Mouse (Mus musculus) liver, embryonic 14.5 days (tissue): ENCODE data around the gene Bank1. TPM values are rescaled to one million over a fixed set of nuclear protein-coding genes. Genes with fewer than 3 reads are reported as not detected.
"Not testable (repeated sequence)": the region's sequence is repeated elsewhere in the genome, so short reads cannot be mapped to it uniquely, and the experiment has no call there.

ENCODE experiments used
- ATAC-seq: fragments of 200-750 bp; cut with Nextera tagmentation; 2 replicates; pipeline ENCODE4 v1.8.0; 2017; ENCODE audit warnings: moderate number of reproducible peaks, mild to moderate bottlenecking, moderate library complexity; ENCODE audit not compliant: insufficient read depth
- DNase-seq, 3 experiments: peaks; one replicate each; pipeline ENCODE4 v3.0.0-alpha.2; 2012 to 2013; ENCODE audit warnings: low read depth in 3 of 3, low spot score in 3 of 3
- H3K27ac ChIP-seq: fragments of 300-500 bp; sonication (generic); 2 replicates; pipeline ENCODE4 v1.5.1; 2014; ENCODE audit warnings: moderate library complexity, mild to moderate bottlenecking, control low read depth, inconsistent platforms
- H3K27me3 ChIP-seq: fragments of 300-500 bp; sonication (generic); 2 replicates; pipeline ENCODE4 v1.6.1; 2014; ENCODE audit warnings: mild to moderate bottlenecking, low read length, moderate library complexity; ENCODE audit not compliant: control insufficient read depth, insufficient read depth
- H3K36me3 ChIP-seq: fragments of 300-500 bp; sonication (generic); replicated peaks from 2 replicates; pipeline ENCODE4 v1.6.1; 2014; ENCODE audit warnings: low read depth; ENCODE audit not compliant: control insufficient read depth, insufficient read depth
- H3K4me1 ChIP-seq, 2 experiments: fragments of 200-500 bp in 1 of 2; fragments of 300-500 bp in 1 of 2; sonication (generic) in 1 of 2; replicated peaks; 2 replicates each; pipeline ENCODE4 v1.6.1; 2012 to 2014; ENCODE audit warnings: antibody characterized with exemption in 1 of 2, inconsistent platforms in 1 of 2, low read length in 1 of 2; ENCODE audit not compliant: control insufficient read depth in 2 of 2, insufficient read depth in 2 of 2
- H3K4me2 ChIP-seq: fragments of 300-500 bp; sonication (generic); 2 replicates; pipeline ENCODE4 v1.6.1; 2014; ENCODE audit warnings: low read depth, mild to moderate bottlenecking, control low read depth, moderate library complexity
- H3K4me3 ChIP-seq, 2 experiments: fragments of 200-500 bp in 1 of 2; fragments of 300-500 bp in 1 of 2; sonication (generic) in 1 of 2; 2 replicates each; pipeline ENCODE4 v1.5.1; 2012 to 2014; ENCODE audit warnings: low read depth in 2 of 2, low read length in 2 of 2, mild to moderate bottlenecking in 2 of 2, control low read depth in 1 of 2, inconsistent platforms in 1 of 2, moderate library complexity in 1 of 2; ENCODE audit not compliant: insufficient read depth in 1 of 2
- H3K9ac ChIP-seq: fragments of 300-500 bp; sonication (generic); replicated peaks from 2 replicates; pipeline ENCODE4 v1.6.1; 2014; ENCODE audit warnings: mild to moderate bottlenecking, control low read depth, moderate library complexity
- H3K9me3 ChIP-seq: fragments of 300-500 bp; sonication (generic); 2 replicates; pipeline ENCODE4 v1.6.1; 2016; ENCODE audit warnings: low read length, mixed read lengths; ENCODE audit not compliant: control insufficient read depth
- CTCF ChIP-seq: IDR thresholded peaks from 2 replicates; pipeline ENCODE4 v1.5.1; 2016; ENCODE audit warnings: antibody characterized with exemption, low read depth, control low read depth
- EP300 ChIP-seq: IDR thresholded peaks from 2 replicates; pipeline ENCODE4 v1.6.1; 2016; ENCODE audit warnings: antibody characterized with exemption, low read depth
- whole genome bisulfite sequencing: fragments of 180-500 bp; shearing (Covaris S2); extraction: QIAGEN DNeasy Blood & Tissue Kit; methylation state at CpG from one replicate; pipeline ENCODE4 v1.1.7; 2014; ENCODE audit not compliant: insufficient replicate concordance; 5-methylcytosine and 5-hydroxymethylcytosine counted together
- polyA plus RNA-seq, 2 experiments: library from polyadenylated mRNA; depleted of rRNA in 1 of 2; stranded (reverse) in 1 of 2; unstranded in 1 of 2; fragments of >200 nt; fragmentation: Nextera tagmentation in 1 of 2; extraction: Ambion mirVana in 1 of 2; gene quantifications; 2 replicates each; pipeline versions ENCODE4 v1.2.1 to v1.2.3; 2012 to 2014

Bank1 gene
- polyA plus RNA-seq, 2 experiments: 1.3 to 1.7 TPM

DNA sequence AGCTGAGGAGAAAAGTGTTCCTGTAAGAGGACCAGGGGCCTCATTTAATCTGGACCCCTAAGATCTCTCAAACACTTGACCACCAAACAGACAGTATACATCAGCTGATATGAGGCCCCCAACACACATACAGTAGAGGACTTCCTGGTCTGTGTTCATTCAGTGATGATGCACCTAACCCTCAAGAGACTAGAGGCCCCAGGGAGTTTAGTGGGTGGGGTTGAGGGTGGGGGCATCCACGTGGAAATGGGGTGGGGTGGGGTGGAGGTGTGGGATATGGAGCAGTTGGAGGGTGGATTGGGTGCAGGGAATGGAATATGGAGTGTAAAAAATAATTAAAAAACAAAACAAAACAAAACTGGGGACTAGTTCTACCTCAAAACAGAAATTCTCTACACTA is 23.3 kb downstream of the Bank1 start:
- no peak for TF ChIP-seq CTCF
- TF ChIP-seq EP300: no peak
- Histone ChIP-seq H3K9ac (no peak overlapping the region), H3K4me1 (no peaks in the 10 kb centered on the region), H3K4me2 (no peak overlapping the region), H3K9me3 (no peaks in the 10 kb centered on the region), H3K36me3 (no peaks in the 10 kb centered on the region), H3K4me3 (no peak overlapping the region), H3K27me3 (no peaks in the 10 kb centered on the region), H3K27ac (no peak overlapping the region)
- ATAC-seq (no peak), DNase-seq (no peak)
- WGBS: 7% methylated on average over 1 of the region's 1 CpGs

DNA sequence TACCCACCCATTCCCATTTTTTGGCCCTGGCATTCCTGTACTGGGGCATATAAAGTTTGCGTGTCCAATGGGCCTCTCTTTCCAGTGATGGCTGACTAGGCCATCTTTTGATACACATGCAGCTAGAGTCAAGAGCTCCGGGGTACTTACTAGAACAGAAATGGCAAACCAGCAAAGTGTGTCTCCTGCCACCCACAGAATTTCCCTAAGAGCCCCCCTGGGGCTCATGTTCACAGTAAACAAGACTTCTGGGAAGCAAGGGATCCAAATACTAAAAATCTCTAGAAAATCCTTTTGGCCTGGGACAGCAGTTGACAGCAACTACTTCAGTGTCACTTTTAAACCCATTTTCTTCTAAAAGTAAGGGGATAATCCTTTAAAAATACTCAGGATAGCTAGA is 25.1 kb downstream of the Bank1 start:
- not testable (repeated sequence) for DNase-seq, H3K27me3 ChIP-seq, H3K4me2 ChIP-seq, H3K27ac ChIP-seq, H3K9ac ChIP-seq, H3K4me1 ChIP-seq, ATAC-seq, H3K9me3 ChIP-seq, H3K36me3 ChIP-seq, H3K4me3 ChIP-seq
- 69% methylated on average over 2 of the region's 2 CpGs for WGBS

GRCm38 (mm10) chr3:136297355-136297754 is 28.5 kb downstream of the Bank1 start:
- H3K9me3 ChIP-seq: no peaks in the 10 kb centered on the region
- H3K27me3 ChIP-seq: no peaks in the 10 kb centered on the region
- ATAC-seq (no peak), DNase-seq (no peak)
- TF ChIP-seq CTCF (no peak), EP300 (no peak)
- H3K4me2 ChIP-seq: no peak overlapping the region
- H3K4me1 ChIP-seq: no peaks in the 10 kb centered on the region
- WGBS: 67% methylated on average over 2 of the region's 2 CpGs
- H3K27ac ChIP-seq: no peak overlapping the region
- no peak overlapping the region for H3K9ac ChIP-seq
- H3K4me3 ChIP-seq: no peak overlapping the region
- H3K36me3 ChIP-seq: no peaks in the 10 kb centered on the region

GRCm38 (mm10) chr3:136295250-136295649 is 30.6 kb downstream of the Bank1 start:
- Histone ChIP-seq H3K27ac (no peak overlapping the region), H3K4me1 (no peaks in the 10 kb centered on the region), H3K36me3 (no peaks in the 10 kb centered on the region), H3K9me3 (no peaks in the 10 kb centered on the region), H3K9ac (no peak overlapping the region), H3K4me2 (no peak overlapping the region), H3K4me3 (no peak overlapping the region), H3K27me3 (no peaks in the 10 kb centered on the region)
- TF ChIP-seq EP300: no peak
- no peak for TF ChIP-seq CTCF
- WGBS: 51% methylated on average over 2 of the region's 2 CpGs
- no peak for ATAC-seq
- DNase-seq: no peak

GRCm38 (mm10) chr3:136287883-136288282 is 38.0 kb downstream of the Bank1 start:
- no peak overlapping the region for H3K4me3 ChIP-seq
- no peak for ATAC-seq
- H3K27ac ChIP-seq: no peak overlapping the region
- no peak for TF ChIP-seq EP300
- no peaks in the 10 kb centered on the region for H3K36me3 ChIP-seq
- no peaks in the 10 kb centered on the region for H3K4me1 ChIP-seq
- DNase-seq: no peak
- H3K9ac ChIP-seq: no peak overlapping the region
- H3K9me3 ChIP-seq: no peaks in the 10 kb centered on the region
- no peaks in the 10 kb centered on the region for H3K27me3 ChIP-seq
- H3K4me2 ChIP-seq: no peak overlapping the region
- WGBS: 60% methylated on average over 2 of the region's 2 CpGs
